7 mouse cellular contexts compared by ENCODE assay signal in the genomic region with DNA sequence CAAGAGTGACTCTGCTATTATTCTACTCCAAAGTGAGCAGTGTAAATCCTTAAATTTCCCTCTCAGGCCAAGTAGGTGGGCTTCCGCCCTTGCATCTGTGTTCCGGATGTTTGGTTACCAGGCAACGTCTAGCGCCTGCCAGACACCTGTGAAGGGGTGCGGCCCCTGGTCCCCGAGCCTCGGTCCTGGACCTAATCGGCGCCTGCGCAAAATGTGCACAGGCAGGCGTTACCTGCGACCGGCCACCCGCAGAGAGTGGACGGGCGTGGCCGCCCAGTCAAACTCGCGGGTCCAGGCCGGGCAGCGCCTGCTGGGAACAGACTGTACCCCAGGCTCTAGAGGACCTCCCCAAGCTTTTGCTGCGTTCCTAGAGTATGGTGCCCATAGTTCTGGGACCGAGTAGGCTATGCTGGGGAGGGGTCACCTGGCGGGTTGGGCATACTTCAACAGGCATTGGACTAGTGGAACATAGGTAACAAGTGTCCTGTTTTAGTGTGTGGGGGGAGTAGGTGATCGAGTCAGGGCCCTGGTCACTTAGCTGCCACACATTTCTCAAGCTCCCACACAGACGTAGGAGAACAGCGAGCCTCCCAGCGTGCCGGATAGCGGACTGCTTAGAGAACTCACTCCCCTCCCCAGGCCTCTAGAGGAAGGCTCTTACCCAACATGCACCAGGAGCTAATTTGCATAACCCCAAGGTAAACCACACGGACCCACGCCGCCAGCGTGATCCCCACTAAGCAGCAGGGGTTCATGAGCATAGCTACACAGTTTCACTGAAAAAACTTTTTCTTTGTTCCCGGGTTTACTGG.
DNase-seq lines count a peak whose midpoint lies in the region; ATAC-seq and TF ChIP-seq lines count a peak whose summit lies in the region.

No protein-coding gene starts in this region.

- no peaks in the 10 kb centered on the region for H3K36me3 ChIP-seq in intestine, embryonic 16.5 days (ENCODE audit: control insufficient read depth, insufficient read depth, low read length)
- no peaks in the 10 kb centered on the region for H3K36me3 ChIP-seq in midbrain, embryonic 12.5 days
- no peaks in the 10 kb centered on the region for H3K36me3 ChIP-seq in small intestine, adult 2 months (ENCODE audit: control insufficient read depth, insufficient read depth, low read length)

- H3K9me3 ChIP-seq in intestine, embryonic 16.5 days (ENCODE audit: control insufficient read depth, low read length): no peaks in the 10 kb centered on the region
- no peaks in the 10 kb centered on the region for H3K9me3 ChIP-seq in midbrain, embryonic 12.5 days

- 0 out of 2 replicates have a peak, but pooled peaks cover 3% of the 10 kb centered on the region for H3K4me1 ChIP-seq in intestine, embryonic 16.5 days (ENCODE audit: control insufficient read depth, insufficient read depth, low read length)
- H3K4me1 ChIP-seq in midbrain, embryonic 12.5 days: peaks cover 9% of the 10 kb centered on the region
- H3K4me1 ChIP-seq in small intestine, adult 2 months (ENCODE audit: control insufficient read depth, insufficient read depth, insufficient read length, low read length): peaks cover 8% of the 10 kb centered on the region; the same call in 1 of the 2 replicates

- peak overlapping the region; percentile 77 for H3K9ac ChIP-seq in intestine, embryonic 16.5 days (ENCODE audit: low read depth, low read length)
- H3K9ac ChIP-seq in midbrain, embryonic 12.5 days (replicated peaks): peak overlapping the region; percentile 72

- no peak for TF ChIP-seq CTCF in small intestine, adult 2 months (IDR thresholded peaks at IDR 0.05; ENCODE audit: extremely low read depth, insufficient read length, insufficient replicate concordance, low read depth, low read length)

- under 1% methylated on average over 35 of the region's 35 CpGs for WGBS in intestine, embryonic 16.5 days
- under 1% methylated on average over 35 of the region's 35 CpGs for WGBS in midbrain, embryonic 12.5 days
- WGBS in small intestine, adult 2 months: under 1% methylated on average over 35 of the region's 35 CpGs

- peak; percentile 32; the same call in 1 of the 2 replicates for TF ChIP-seq POLR2A in small intestine, adult 2 months (IDR thresholded peaks at IDR 0.05; ENCODE audit: low read depth, low read length)

- H3K4me2 ChIP-seq in intestine, embryonic 16.5 days (ENCODE audit: low read depth, low read length): peak overlapping the region; percentile 63
- H3K4me2 ChIP-seq in midbrain, embryonic 12.5 days (replicated peaks): peak overlapping the region; percentile 78

- DNase-seq in adrenal gland, adult 2 months: peak; percentile 88
- peak; percentile 78 for DNase-seq in embryo, embryonic 11.5 days (ENCODE audit: low read depth, low spot score)
- DNase-seq in gastrocnemius, postnatal 4 days (ENCODE audit: low spot score in 2 of 2): peak; percentile 66 to 83
- peak; percentile 84 for DNase-seq in left cerebral cortex, postnatal 4 days

- ATAC-seq in intestine, embryonic 16.5 days: peak; percentile 87
- ATAC-seq in midbrain, embryonic 12.5 days (ENCODE audit: low FRiP score, low read depth): peak; percentile 88

- no peaks in the 10 kb centered on the region for H3K27me3 ChIP-seq in intestine, embryonic 16.5 days (replicated peaks; ENCODE audit: control insufficient read depth, insufficient read depth, low read length)
- H3K27me3 ChIP-seq in midbrain, embryonic 12.5 days: no peaks in the 10 kb centered on the region
- no peaks in the 10 kb centered on the region for H3K27me3 ChIP-seq in small intestine, adult 2 months (ENCODE audit: control insufficient read depth, insufficient read depth, low read length)

- intact Hi-C loops in left cerebral cortex, postnatal 4 days (cut with DNase I): loop anchor here (5.0 kb wide), 2 partner anchors 101 to 591 kb away; partner anchors contain the start of gene Arhgap5

- peak overlapping the region; percentile 70 for H3K4me3 ChIP-seq in intestine, embryonic 16.5 days (ENCODE audit: low read length)
- peak overlapping the region; percentile 80 for H3K4me3 ChIP-seq in midbrain, embryonic 12.5 days
- H3K4me3 ChIP-seq in small intestine, adult 2 months (ENCODE audit: low read depth, low read length): peak overlapping the region; percentile 78

- peak overlapping the region; percentile 94 for H3K27ac ChIP-seq in intestine, embryonic 16.5 days (ENCODE audit: low read length)
- H3K27ac ChIP-seq in midbrain, embryonic 12.5 days (replicated peaks): peak overlapping the region; percentile 86
- peak overlapping the region; percentile 100 for H3K27ac ChIP-seq in small intestine, adult 2 months (ENCODE audit: insufficient read depth, low read depth, low read length)

Comparison
In these comparisons a context has a peak if more than half of its experiments do, and no peak if none do; other contexts are left out.
1. Peak in every context shown above with its lines: DNase-seq, ATAC-seq, H3K4me3 ChIP-seq and H3K27ac ChIP-seq.